Mouse (Mus musculus): ENCODE measurements around the gene Pprc1. TPM values are rescaled to one million over a fixed set of nuclear protein-coding genes. Genes with fewer than 3 reads are reported as not detected.
A peak's percentile ranks its signal among the peaks of the same experiment; 100 is the strongest.

Gene Pprc1
- polyA plus RNA-seq, 1 experiment = 44.1 TPM

- no peaks in the 10 kb centered on the region for H3K27me3 ChIP-seq (ENCODE audit: control insufficient read depth, insufficient read depth, low read length)
- WGBS = 92% methylated on average over 3 of the region's 3 CpGs
- TF ChIP-seq CTCF (IDR thresholded peaks at IDR 0.05; ENCODE audit: borderline replicate concordance, control insufficient read depth, extremely low read depth, insufficient read depth, low read length, poor library complexity) (no peak), POLR2A (IDR thresholded peaks at IDR 0.05; ENCODE audit: control insufficient read depth, extremely low read depth, insufficient read depth, low read length, poor library complexity) (no peak)
- no peaks in the 10 kb centered on the region for H3K4me1 ChIP-seq (replicated peaks; ENCODE audit: control insufficient read depth, insufficient read depth, low read length)
- no peak overlapping the region for H3K4me3 ChIP-seq (ENCODE audit: control insufficient read depth, insufficient read depth, low read length)
- no peak for DNase-seq
- peaks cover 39% of the 10 kb centered on the region for H3K36me3 ChIP-seq (ENCODE audit: control insufficient read depth, insufficient read depth, low read length)
- H3K27ac ChIP-seq (ENCODE audit: control insufficient read depth, insufficient read depth, low read length) = no peak overlapping the region
These were observed 33.8 kb downstream of the Pprc1 start for GRCm38 (mm10) chr19:46078535-46078934.

GRCm38 (mm10) chr19:46085185-46085584, 40.5 kb downstream of the Pprc1 start:
- no peak overlapping the region for H3K27ac ChIP-seq (ENCODE audit: control insufficient read depth, insufficient read depth, low read length)
- H3K27me3 ChIP-seq (ENCODE audit: control insufficient read depth, insufficient read depth, low read length) = no peaks in the 10 kb centered on the region
- H3K4me1 ChIP-seq (replicated peaks; ENCODE audit: control insufficient read depth, insufficient read depth, low read length) = no peaks in the 10 kb centered on the region
- TF ChIP-seq CTCF (IDR thresholded peaks at IDR 0.05; ENCODE audit: borderline replicate concordance, control insufficient read depth, extremely low read depth, insufficient read depth, low read length, poor library complexity) (no peak), POLR2A (IDR thresholded peaks at IDR 0.05; ENCODE audit: control insufficient read depth, extremely low read depth, insufficient read depth, low read length, poor library complexity) (no peak)
- H3K4me3 ChIP-seq (ENCODE audit: control insufficient read depth, insufficient read depth, low read length) = no peak overlapping the region
- 96% methylated on average over 8 of the region's 8 CpGs for WGBS
- DNase-seq = no peak
- H3K36me3 ChIP-seq (ENCODE audit: control insufficient read depth, insufficient read depth, low read length) = peaks cover 46% of the 10 kb centered on the region

- no peaks in the 10 kb centered on the region for H3K27me3 ChIP-seq (ENCODE audit: control insufficient read depth, insufficient read depth, low read length)
- H3K4me3 ChIP-seq (ENCODE audit: control insufficient read depth, insufficient read depth, low read length) = no peak overlapping the region
- peak; percentile 36 for DNase-seq
- no peak overlapping the region for H3K27ac ChIP-seq (ENCODE audit: control insufficient read depth, insufficient read depth, low read length)
- WGBS = 44% methylated on average over 3 of the region's 3 CpGs
- TF ChIP-seq POLR2A (IDR thresholded peaks at IDR 0.05; ENCODE audit: control insufficient read depth, extremely low read depth, insufficient read depth, low read length, poor library complexity) (no peak), CTCF (IDR thresholded peaks at IDR 0.05; ENCODE audit: borderline replicate concordance, control insufficient read depth, extremely low read depth, insufficient read depth, low read length, poor library complexity) (no peak)
- peaks cover 37% of the 10 kb centered on the region for H3K36me3 ChIP-seq (ENCODE audit: control insufficient read depth, insufficient read depth, low read length)
- no peaks in the 10 kb centered on the region for H3K4me1 ChIP-seq (replicated peaks; ENCODE audit: control insufficient read depth, insufficient read depth, low read length)
These were observed 41.7 kb downstream of the Pprc1 start for GRCm38 (mm10) chr19:46086337-46086736.

- Histone ChIP-seq H3K4me3 (ENCODE audit: control insufficient read depth, insufficient read depth, low read length) (no peak overlapping the region), H3K27me3 (ENCODE audit: control insufficient read depth, insufficient read depth, low read length) (no peaks in the 10 kb centered on the region), H3K27ac (ENCODE audit: control insufficient read depth, insufficient read depth, low read length) (no peak overlapping the region), H3K4me1 (replicated peaks; ENCODE audit: control insufficient read depth, insufficient read depth, low read length) (no peaks in the 10 kb centered on the region), H3K36me3 (ENCODE audit: control insufficient read depth, insufficient read depth, low read length) (peaks cover 22% of the 10 kb centered on the region)
- 93% methylated on average over 7 of the region's 7 CpGs for WGBS
- TF ChIP-seq POLR2A (IDR thresholded peaks at IDR 0.05; ENCODE audit: control insufficient read depth, extremely low read depth, insufficient read depth, low read length, poor library complexity) (no peak), CTCF (IDR thresholded peaks at IDR 0.05; ENCODE audit: borderline replicate concordance, control insufficient read depth, extremely low read depth, insufficient read depth, low read length, poor library complexity) (no peak)
- DNase-seq = no peak
These were observed 43.2 kb downstream of the Pprc1 start for GRCm38 (mm10) chr19:46087871-46088270.

GRCm38 (mm10) chr19:46091641-46092040, 47.0 kb downstream of the Pprc1 start:
- Histone ChIP-seq H3K27me3 (ENCODE audit: control insufficient read depth, insufficient read depth, low read length) (no peaks in the 10 kb centered on the region), H3K4me3 (ENCODE audit: control insufficient read depth, insufficient read depth, low read length) (no peak overlapping the region), H3K27ac (ENCODE audit: control insufficient read depth, insufficient read depth, low read length) (no peak overlapping the region), H3K36me3 (ENCODE audit: control insufficient read depth, insufficient read depth, low read length) (no peaks in the 10 kb centered on the region), H3K4me1 (replicated peaks; ENCODE audit: control insufficient read depth, insufficient read depth, low read length) (no peaks in the 10 kb centered on the region)
- TF ChIP-seq CTCF (IDR thresholded peaks at IDR 0.05; ENCODE audit: borderline replicate concordance, control insufficient read depth, extremely low read depth, insufficient read depth, low read length, poor library complexity) (no peak), POLR2A (IDR thresholded peaks at IDR 0.05; ENCODE audit: control insufficient read depth, extremely low read depth, insufficient read depth, low read length, poor library complexity) (no peak)
- WGBS = 90% methylated on average over 4 of the region's 4 CpGs
- DNase-seq = no peak

GRCm38 (mm10) chr19:46094144-46094543, 49.5 kb downstream of the Pprc1 start:
- no peak overlapping the region for H3K27ac ChIP-seq (ENCODE audit: control insufficient read depth, insufficient read depth, low read length)
- WGBS = 95% methylated on average over 2 of the region's 2 CpGs
- TF ChIP-seq POLR2A (IDR thresholded peaks at IDR 0.05; ENCODE audit: control insufficient read depth, extremely low read depth, insufficient read depth, low read length, poor library complexity) (no peak), CTCF (IDR thresholded peaks at IDR 0.05; ENCODE audit: borderline replicate concordance, control insufficient read depth, extremely low read depth, insufficient read depth, low read length, poor library complexity) (no peak)

GRCm38 (mm10) chr19:46095291-46095690, 50.6 kb downstream of the Pprc1 start:
- no peaks in the 10 kb centered on the region for H3K36me3 ChIP-seq (ENCODE audit: control insufficient read depth, insufficient read depth, low read length)
- WGBS = 92% methylated on average over 4 of the region's 4 CpGs
- no peaks in the 10 kb centered on the region for H3K27me3 ChIP-seq (ENCODE audit: control insufficient read depth, insufficient read depth, low read length)
- no peak overlapping the region for H3K27ac ChIP-seq (ENCODE audit: control insufficient read depth, insufficient read depth, low read length)
- TF ChIP-seq CTCF (IDR thresholded peaks at IDR 0.05; ENCODE audit: borderline replicate concordance, control insufficient read depth, extremely low read depth, insufficient read depth, low read length, poor library complexity) = no peak
- TF ChIP-seq POLR2A (IDR thresholded peaks at IDR 0.05; ENCODE audit: control insufficient read depth, extremely low read depth, insufficient read depth, low read length, poor library complexity) = no peak
- no peaks in the 10 kb centered on the region for H3K4me1 ChIP-seq (replicated peaks; ENCODE audit: control insufficient read depth, insufficient read depth, low read length)
- no peak for DNase-seq
- no peak overlapping the region for H3K4me3 ChIP-seq (ENCODE audit: control insufficient read depth, insufficient read depth, low read length)

More at GRCm38 (mm10) chr19:46094144-46094543, 49.5 kb downstream of the Pprc1 start:
- DNase-seq = no peak
- H3K4me3 ChIP-seq (ENCODE audit: control insufficient read depth, insufficient read depth, low read length) = no peak overlapping the region
- H3K36me3 ChIP-seq (ENCODE audit: control insufficient read depth, insufficient read depth, low read length) = no peaks in the 10 kb centered on the region
- H3K4me1 ChIP-seq (replicated peaks; ENCODE audit: control insufficient read depth, insufficient read depth, low read length) = no peaks in the 10 kb centered on the region
- H3K27me3 ChIP-seq (ENCODE audit: control insufficient read depth, insufficient read depth, low read length) = no peaks in the 10 kb centered on the region
